Mouse (Mus musculus) ES-Bruce4 (cell line): ENCODE measurements around the gene Vars.

ENCODE experiments used
- CTCF ChIP-seq: IDR thresholded peaks from one replicate; pipeline ENCODE4 v1.8.1; 2011; ENCODE audit warnings: low read depth, low read length
- EP300 ChIP-seq: IDR thresholded peaks from 2 replicates; pipeline ENCODE4 v1.6.1; 2011; ENCODE audit warnings: low read depth, low read length; ENCODE audit not compliant: insufficient read depth
- POLR2A ChIP-seq: IDR thresholded peaks from one replicate; pipeline ENCODE4 v1.8.1; 2011; ENCODE audit warnings: low read length; ENCODE audit not compliant: insufficient read depth

- no peak for TF ChIP-seq POLR2A
- no peak for TF ChIP-seq CTCF
- no peak for TF ChIP-seq EP300
Observed at GRCm38 (mm10) chr17:35013221-35013620, 12.4 kb downstream of the Vars start.
